Mouse (Mus musculus): ENCODE results near the gene Kcnh5. TPM values are rescaled to one million over a fixed set of nuclear protein-coding genes. Genes with fewer than 3 reads are reported as not detected.

Kcnh5 gene
- polyA plus RNA-seq, 1 experiment from 2014 or later, result 0.67 TPM

DNA sequence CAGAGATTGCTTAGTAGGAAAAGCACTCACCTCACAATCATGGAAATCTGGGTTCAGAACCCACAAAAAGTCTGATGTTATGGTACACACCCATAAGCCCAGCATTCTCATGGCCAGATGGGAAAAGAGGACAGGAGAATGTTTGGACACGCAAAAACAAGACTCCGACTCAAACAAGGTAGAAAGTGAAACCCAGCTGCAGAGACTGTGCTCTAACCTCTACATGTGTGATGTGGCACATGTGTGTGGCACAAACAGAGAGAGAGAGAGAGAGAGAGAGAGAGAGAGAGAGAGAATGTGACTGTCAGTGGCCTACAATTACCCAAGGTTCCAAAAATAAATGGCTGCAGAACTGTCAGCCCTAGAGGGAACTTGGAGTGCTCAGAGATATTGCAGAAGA lies 106.1 kb downstream of the Kcnh5 start:
- no peaks in the 10 kb centered on the region for H3K27me3 ChIP-seq (ENCODE audit: low read depth, poor library complexity, severe bottlenecking)
- no peak overlapping the region for H3K27ac ChIP-seq (replicated peaks)
- no peaks in the 10 kb centered on the region for H3K36me3 ChIP-seq
- H3K4me1 ChIP-seq, result no peaks in the 10 kb centered on the region
- 92% methylated on average over 2 of the region's 2 CpGs for WGBS
- H3K9me3 ChIP-seq (replicated peaks), result no peaks in the 10 kb centered on the region
- no peak overlapping the region for H3K4me3 ChIP-seq
- DNase-seq (ENCODE audit: low spot score), result no peak

DNA sequence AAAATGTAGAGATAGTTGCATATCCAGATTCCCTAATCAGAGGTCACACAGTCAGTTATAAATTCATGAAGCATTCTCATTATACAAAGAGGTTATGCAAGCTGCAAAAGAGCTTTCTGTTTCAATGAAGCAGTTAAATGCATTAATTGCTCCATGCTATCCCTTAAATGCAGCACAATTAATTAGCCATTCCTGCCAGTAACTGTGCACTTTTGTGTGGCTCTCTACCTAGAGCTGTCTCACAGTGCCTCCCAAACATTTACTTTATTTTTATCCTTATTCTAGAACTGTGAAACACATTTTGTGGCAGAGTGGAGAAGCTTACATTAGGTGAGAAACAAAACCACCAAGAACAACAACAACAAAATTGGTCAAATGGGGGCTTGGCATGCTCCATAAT lies 114.6 kb downstream of the Kcnh5 start:
- Histone ChIP-seq H3K36me3 (no peaks in the 10 kb centered on the region), H3K4me1 (0 out of 2 replicates have a peak, but pooled peaks cover 5% of the 10 kb centered on the region), H3K9me3 (replicated peaks) (no peaks in the 10 kb centered on the region), H3K27me3 (ENCODE audit: low read depth, poor library complexity, severe bottlenecking) (no peaks in the 10 kb centered on the region), H3K4me3 (no peak overlapping the region), H3K27ac (replicated peaks) (no peak overlapping the region)
- no peak for DNase-seq (ENCODE audit: low spot score)

DNA sequence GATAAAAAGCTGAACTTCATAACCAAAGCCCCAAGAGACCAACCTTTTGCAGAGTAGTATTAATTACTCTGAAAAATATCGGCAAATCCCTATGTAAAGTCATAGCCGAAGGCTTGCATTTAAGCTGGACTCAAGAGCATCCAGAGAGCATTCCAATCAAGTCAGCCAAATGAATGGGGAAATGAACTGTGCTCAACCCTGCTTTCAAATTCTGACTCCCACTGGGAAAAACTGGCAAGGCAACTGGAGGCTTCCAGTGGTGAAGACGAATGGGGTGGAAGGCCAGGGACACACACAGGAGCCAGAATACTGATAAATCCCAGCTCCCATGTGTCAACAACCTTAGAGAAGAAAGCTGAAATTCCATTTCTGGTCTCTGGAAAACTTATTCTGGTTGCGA lies 115.4 kb downstream of the Kcnh5 start:
- Histone ChIP-seq H3K9me3 (replicated peaks) (no peaks in the 10 kb centered on the region), H3K36me3 (no peaks in the 10 kb centered on the region), H3K27me3 (ENCODE audit: low read depth, poor library complexity, severe bottlenecking) (no peaks in the 10 kb centered on the region), H3K4me1 (0 out of 2 replicates have a peak, but pooled peaks cover 5% of the 10 kb centered on the region), H3K4me3 (no peak overlapping the region), H3K27ac (replicated peaks) (no peak overlapping the region)
- no peak for DNase-seq (ENCODE audit: low spot score)
- WGBS, result 63% methylated on average over 4 of the region's 4 CpGs

DNA sequence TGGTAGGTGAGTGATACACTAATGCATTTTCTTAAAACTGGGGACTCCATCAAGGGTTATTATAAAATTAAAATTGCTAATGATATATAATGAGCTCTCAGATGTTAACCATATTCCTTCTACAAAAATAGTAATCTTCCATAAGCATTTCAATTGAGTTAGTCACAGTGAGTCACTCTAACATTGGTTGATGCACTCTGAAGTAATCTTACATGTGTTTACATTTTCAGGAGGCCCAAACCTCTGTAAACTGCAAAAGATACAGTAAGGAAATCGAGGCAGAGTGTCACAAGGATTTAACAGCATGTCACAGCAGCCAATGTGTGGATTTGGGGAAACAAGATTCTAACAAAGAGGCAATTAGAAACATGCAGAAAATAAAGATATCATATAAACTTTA lies 123.4 kb downstream of the Kcnh5 start:
- 78% methylated on average over 1 of the region's 1 CpGs for WGBS
- DNase-seq (ENCODE audit: low spot score), result no peak
- Histone ChIP-seq H3K27ac (replicated peaks) (no peak overlapping the region), H3K36me3 (no peaks in the 10 kb centered on the region), H3K4me3 (no peak overlapping the region), H3K9me3 (replicated peaks) (no peaks in the 10 kb centered on the region), H3K27me3 (ENCODE audit: low read depth, poor library complexity, severe bottlenecking) (no peaks in the 10 kb centered on the region), H3K4me1 (no peaks in the 10 kb centered on the region)

DNA sequence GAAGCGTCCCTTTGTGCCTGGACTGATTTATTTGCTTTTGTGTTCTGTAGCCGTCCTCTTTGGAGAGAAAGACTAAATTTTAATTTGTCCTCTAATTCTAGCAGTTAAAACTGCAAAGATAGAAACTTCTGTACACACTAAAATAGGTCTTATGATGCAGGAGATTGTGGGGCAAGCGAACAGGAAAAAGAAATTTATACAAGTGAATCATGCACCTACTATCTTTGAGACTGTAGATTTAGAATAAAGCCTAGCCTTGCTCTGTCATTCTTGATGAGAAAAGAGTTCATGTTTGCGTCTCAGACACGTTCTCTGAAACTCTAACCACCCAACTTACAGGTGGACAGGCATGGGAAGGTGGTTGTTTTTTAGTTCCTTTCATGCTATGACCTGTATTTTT lies 140.4 kb downstream of the Kcnh5 start:
- WGBS, result 88% methylated on average over 5 of the region's 5 CpGs
- H3K4me1 ChIP-seq, result no peaks in the 10 kb centered on the region
- H3K27ac ChIP-seq (replicated peaks), result no peak overlapping the region
- no peak for DNase-seq (ENCODE audit: low spot score)
- no peaks in the 10 kb centered on the region for H3K27me3 ChIP-seq (ENCODE audit: low read depth, poor library complexity, severe bottlenecking)
- no peak overlapping the region for H3K4me3 ChIP-seq
- H3K36me3 ChIP-seq, result no peaks in the 10 kb centered on the region
- no peaks in the 10 kb centered on the region for H3K9me3 ChIP-seq (replicated peaks)

DNA sequence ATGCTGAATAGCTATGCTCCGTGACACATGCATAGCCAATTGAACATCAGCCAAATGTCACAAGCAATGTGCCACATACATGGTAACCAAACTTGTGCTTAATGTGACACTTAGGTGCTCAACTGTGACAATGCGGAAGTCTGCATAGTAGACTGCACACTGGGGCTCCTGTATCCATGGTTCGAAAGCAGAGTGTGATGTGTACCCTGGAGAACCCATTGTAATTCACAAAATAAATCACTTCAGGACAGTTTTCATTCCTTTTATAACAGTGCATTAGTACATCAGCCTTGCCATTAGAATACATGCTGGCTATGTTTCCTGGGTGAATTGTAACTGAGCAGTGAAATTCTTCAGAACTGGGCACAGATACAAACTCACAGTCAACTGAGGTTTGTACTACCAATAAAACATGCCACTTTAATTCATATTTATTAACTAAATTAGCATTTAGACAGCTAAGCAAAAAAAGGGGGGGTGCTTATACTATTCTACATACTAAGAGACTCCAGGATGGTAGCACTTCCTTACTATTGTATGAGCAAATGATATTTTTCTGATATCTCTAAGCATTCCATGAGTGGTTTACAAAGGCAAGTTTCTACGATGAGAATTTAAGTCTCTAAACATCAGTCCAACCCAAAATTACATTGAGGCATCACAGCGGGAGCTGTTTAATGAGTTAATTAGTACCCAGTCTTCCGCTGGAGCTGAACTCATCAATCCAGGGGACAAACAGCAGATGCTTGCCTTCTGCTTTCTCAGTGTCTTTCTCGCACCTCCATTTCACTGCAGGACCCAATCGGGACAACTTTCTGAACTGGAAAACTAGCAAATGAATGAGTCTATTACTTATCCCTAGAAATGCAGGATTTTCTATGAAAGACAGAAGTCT lies 144.9 kb downstream of the Kcnh5 start:
- DNase-seq (ENCODE audit: low spot score), result no peak
- Histone ChIP-seq H3K36me3 (no peaks in the 10 kb centered on the region), H3K27me3 (ENCODE audit: low read depth, poor library complexity, severe bottlenecking) (no peaks in the 10 kb centered on the region), H3K27ac (replicated peaks) (no peak overlapping the region), H3K4me3 (no peak overlapping the region), H3K4me1 (no peaks in the 10 kb centered on the region), H3K9me3 (replicated peaks) (no peaks in the 10 kb centered on the region; the same call in 1 of the 2 replicates)
- WGBS, result 91% methylated on average over 8 of the region's 8 CpGs

DNA sequence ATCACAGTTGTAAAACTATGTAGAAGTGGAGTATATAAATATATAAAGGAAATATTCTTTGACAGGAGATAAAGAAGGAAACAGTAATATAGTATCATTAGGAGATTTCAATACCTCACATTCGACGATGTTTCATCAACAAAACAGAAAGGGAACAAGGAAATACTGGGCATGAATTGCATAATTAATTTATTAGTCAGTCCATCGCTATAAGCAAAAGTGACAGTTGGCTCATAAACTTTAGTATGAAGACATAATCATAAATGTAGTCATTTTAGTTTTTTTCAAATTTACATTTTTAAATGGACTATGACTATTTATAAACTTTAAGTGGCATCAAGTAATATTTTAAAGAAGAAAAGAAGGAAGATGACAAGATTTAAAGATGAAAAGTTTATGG lies 205.9 kb downstream of the Kcnh5 start:
- H3K9me3 ChIP-seq (replicated peaks), result no peaks in the 10 kb centered on the region
- no peaks in the 10 kb centered on the region for H3K36me3 ChIP-seq
- 0 out of 2 replicates have a peak, but pooled peaks cover 2% of the 10 kb centered on the region for H3K4me1 ChIP-seq
- H3K4me3 ChIP-seq, result no peak overlapping the region
- no peak for DNase-seq (ENCODE audit: low spot score)
- WGBS, result 96% methylated on average over 3 of the region's 3 CpGs
- no peaks in the 10 kb centered on the region for H3K27me3 ChIP-seq (ENCODE audit: low read depth, poor library complexity, severe bottlenecking)
- no peak overlapping the region for H3K27ac ChIP-seq (replicated peaks)

DNA sequence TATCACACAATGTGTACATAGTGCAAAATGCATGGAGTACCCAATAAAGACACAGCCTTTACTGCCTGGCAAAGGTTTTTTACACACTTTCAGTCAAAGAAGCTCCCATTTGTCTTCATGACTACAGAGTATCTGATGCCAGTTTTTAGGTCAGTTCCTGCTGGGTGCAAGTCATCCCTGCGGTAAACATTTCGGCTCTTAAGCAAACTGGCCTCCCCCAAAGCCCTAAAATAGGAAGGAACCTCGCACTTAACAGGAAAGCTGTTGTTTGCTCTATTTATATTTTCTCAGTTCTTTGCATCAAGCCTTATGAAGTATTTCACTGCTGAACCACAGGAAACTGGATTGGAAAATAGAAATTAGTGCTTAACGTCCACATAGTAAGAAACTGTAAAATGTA lies 207.7 kb downstream of the Kcnh5 start:
- WGBS, result 79% methylated on average over 4 of the region's 4 CpGs

DNA sequence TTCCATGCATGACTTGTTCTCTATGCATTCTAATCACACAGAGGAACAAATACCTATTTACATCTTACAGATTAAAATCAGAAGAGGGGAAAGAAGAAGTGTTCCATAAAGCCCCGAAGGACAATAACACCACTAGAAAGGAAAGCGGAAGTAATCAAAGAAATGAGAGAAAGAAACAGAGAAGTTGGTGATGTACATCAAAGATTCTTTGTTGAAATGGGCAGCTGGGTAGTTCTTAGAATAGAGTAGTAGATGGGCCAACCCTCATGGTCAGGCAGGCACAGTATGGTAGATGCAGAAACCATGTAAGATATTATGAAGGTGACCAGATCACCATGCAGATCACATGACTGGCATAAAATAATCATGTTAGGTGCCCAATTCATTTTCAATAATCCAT lies 210.9 kb downstream of the Kcnh5 start:
- Histone ChIP-seq H3K27ac (replicated peaks) (no peak overlapping the region; the same call in 1 of the 2 replicates), H3K4me3 (no peak overlapping the region), H3K4me1 (peaks cover 8% of the 10 kb centered on the region), H3K36me3 (no peaks in the 10 kb centered on the region), H3K9me3 (replicated peaks) (no peaks in the 10 kb centered on the region), H3K27me3 (ENCODE audit: low read depth, poor library complexity, severe bottlenecking) (no peaks in the 10 kb centered on the region)
- 27% methylated on average over 2 of the region's 2 CpGs for WGBS
- DNase-seq (ENCODE audit: low spot score), result no peak

More for the DNA sequence above, 207.7 kb downstream of the Kcnh5 start:
- Histone ChIP-seq H3K4me1 (peaks cover 8% of the 10 kb centered on the region), H3K27me3 (ENCODE audit: low read depth, poor library complexity, severe bottlenecking) (no peaks in the 10 kb centered on the region), H3K9me3 (replicated peaks) (no peaks in the 10 kb centered on the region), H3K4me3 (no peak overlapping the region), H3K36me3 (no peaks in the 10 kb centered on the region), H3K27ac (replicated peaks) (no peak overlapping the region)
- DNase-seq (ENCODE audit: low spot score), result no peak

DNA sequence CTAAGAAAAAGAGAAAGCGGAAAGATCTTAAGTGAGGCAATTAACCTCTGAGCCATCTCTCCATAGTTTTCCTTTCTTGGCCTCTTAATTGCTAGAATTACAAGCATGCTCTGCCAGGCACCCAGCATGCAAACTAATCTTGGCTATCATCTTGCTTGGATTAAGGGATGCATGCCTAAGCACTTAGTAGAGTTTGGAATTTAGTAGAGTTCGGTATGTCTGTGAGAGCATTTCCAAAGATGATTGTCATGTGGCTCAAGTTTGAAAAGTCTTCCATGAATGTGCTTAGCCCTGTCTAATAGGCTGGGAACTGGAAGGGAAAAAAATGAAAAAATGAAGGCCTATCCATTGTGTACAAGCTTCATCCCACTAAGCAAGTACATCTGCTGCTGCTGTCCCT lies 224.5 kb downstream of the Kcnh5 start:
- no peak overlapping the region for H3K4me3 ChIP-seq
- WGBS, result 70% methylated on average over 2 of the region's 2 CpGs
- H3K36me3 ChIP-seq, result no peaks in the 10 kb centered on the region
- no peaks in the 10 kb centered on the region for H3K27me3 ChIP-seq (ENCODE audit: low read depth, poor library complexity, severe bottlenecking)
- DNase-seq (ENCODE audit: low spot score), result no peak
- no peak overlapping the region for H3K27ac ChIP-seq (replicated peaks)
- H3K4me1 ChIP-seq, result no peaks in the 10 kb centered on the region
- H3K9me3 ChIP-seq (replicated peaks), result no peaks in the 10 kb centered on the region

DNA sequence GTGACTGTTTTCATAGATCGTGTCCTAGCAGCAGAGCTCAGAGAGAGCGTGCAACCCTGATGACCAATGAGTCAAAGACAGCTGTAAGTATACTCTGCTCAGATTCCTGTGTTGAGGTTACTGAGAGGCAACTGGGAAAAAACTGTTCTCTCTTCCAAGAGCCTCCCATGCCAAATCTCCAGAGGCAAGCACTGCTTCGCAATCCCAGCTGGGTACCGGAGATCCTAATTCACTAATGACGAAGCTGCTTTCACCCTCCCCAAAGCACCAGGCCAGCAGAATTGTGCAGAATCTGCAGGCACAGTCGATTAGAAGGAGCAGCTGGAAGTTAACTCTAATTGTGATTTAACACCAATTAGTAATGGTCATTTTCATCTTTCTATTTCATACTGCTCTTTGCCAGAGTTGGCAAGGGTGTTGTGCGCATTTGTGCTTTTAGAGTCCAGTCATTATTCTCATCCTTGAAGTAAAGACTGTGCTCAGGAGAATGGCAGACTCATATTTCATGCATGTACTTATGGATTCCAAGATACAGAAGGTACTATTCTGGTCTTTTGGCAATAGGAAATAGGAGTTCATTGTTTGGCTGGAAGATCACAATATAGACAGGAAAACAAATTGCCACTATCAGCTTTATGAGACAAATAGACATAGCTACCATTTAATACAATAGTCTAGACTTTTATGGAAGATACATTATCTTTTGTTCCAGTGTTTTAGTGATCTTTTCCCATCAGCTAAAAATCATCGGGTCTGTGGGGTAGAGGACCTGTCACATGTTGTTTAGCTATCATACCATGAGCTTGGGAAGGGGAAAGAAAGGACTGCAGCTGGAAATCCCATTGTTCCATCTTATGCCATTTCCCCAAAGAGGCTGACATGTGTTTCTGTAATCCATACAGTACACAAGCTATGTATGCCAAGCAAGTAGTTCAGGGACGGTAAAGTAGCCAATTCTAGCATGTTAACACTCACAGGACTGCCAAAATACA lies 225.7 kb downstream of the Kcnh5 start:
- no peaks in the 10 kb centered on the region for H3K27me3 ChIP-seq (ENCODE audit: low read depth, poor library complexity, severe bottlenecking)
- H3K4me3 ChIP-seq, result no peak overlapping the region
- H3K27ac ChIP-seq (replicated peaks), result no peak overlapping the region
- no peaks in the 10 kb centered on the region for H3K4me1 ChIP-seq
- WGBS, result 74% methylated on average over 9 of the region's 9 CpGs
- no peaks in the 10 kb centered on the region for H3K36me3 ChIP-seq
- H3K9me3 ChIP-seq (replicated peaks), result no peaks in the 10 kb centered on the region
- no peak for DNase-seq (ENCODE audit: low spot score)

DNA sequence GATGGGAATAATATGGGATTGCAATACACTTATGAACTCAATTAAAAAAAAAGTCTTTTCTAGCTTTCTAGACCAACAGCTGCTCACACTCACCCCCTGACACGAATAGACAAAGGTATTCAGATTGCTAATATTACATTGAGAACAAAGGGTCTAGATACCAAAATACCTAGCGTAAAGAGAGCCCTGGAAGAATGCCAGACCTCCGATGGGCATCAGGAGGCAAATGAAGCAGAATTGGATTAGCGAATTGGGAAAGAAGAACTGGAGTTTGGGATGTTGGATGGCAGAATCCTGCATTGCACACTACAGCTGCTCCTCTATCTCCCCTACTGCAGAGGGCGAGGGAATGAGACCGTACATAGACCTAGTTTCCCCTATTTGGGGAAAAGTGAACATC lies 275.8 kb downstream of the Kcnh5 start:
- DNase-seq (ENCODE audit: low spot score), result no peak
- Histone ChIP-seq H3K36me3 (no peaks in the 10 kb centered on the region), H3K9me3 (replicated peaks) (no peaks in the 10 kb centered on the region), H3K27ac (replicated peaks) (no peak overlapping the region), H3K4me1 (no peaks in the 10 kb centered on the region), H3K4me3 (no peak overlapping the region), H3K27me3 (ENCODE audit: low read depth, poor library complexity, severe bottlenecking) (no peaks in the 10 kb centered on the region)
- 86% methylated on average over 6 of the region's 6 CpGs for WGBS

DNA sequence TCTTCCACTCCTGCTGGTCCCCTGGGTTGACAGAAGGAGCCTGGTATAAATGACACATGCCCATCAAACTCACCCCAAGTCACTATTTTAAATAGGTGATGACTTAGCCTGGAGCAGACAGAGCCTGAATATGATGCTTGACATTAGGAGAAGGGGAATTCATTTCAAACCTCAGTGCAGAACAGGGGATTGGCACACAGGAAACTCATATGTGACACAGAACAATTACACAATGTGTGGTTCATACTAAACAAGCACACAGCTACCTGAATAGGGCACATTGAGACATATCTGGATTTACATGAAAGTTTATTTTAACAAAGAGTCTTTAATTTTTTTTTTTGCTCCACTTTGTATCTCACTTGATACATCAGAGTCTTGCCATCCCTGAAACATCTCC lies 276.4 kb downstream of the Kcnh5 start:
- no peaks in the 10 kb centered on the region for H3K4me1 ChIP-seq
- no peaks in the 10 kb centered on the region for H3K9me3 ChIP-seq (replicated peaks)
- no peaks in the 10 kb centered on the region for H3K27me3 ChIP-seq (ENCODE audit: low read depth, poor library complexity, severe bottlenecking)
- H3K27ac ChIP-seq (replicated peaks), result no peak overlapping the region
- DNase-seq (ENCODE audit: low spot score), result no peak
- no peaks in the 10 kb centered on the region for H3K36me3 ChIP-seq
- no peak overlapping the region for H3K4me3 ChIP-seq

Data from midbrain, embryonic 10.5 days (tissue).